Mouse (Mus musculus): ENCODE results near the gene Pak2. TPM values are rescaled to one million over a fixed set of nuclear protein-coding genes. Genes with fewer than 3 reads are reported as not detected.

Pak2 gene
- total RNA-seq, 1 experiment: 26.9 TPM

- H3K27ac ChIP-seq (ENCODE audit: insufficient read depth, low read depth, low read length, poor library complexity, severe bottlenecking): no peak overlapping the region
- no peaks in the 10 kb centered on the region for H3K9me3 ChIP-seq (ENCODE audit: control insufficient read depth, insufficient read depth, low read depth, low read length)
- no peak for DNase-seq (ENCODE audit: low read depth, low spot score)
- H3K36me3 ChIP-seq (ENCODE audit: control insufficient read depth, insufficient read depth, low read length, poor library complexity, severe bottlenecking): peaks cover 12% of the 10 kb centered on the region
- no peak overlapping the region for H3K9ac ChIP-seq (ENCODE audit: insufficient read depth, low read depth, low read length, poor library complexity, severe bottlenecking)
- no peaks in the 10 kb centered on the region for H3K4me1 ChIP-seq (ENCODE audit: control insufficient read depth in 2 of 2, insufficient read depth in 2 of 2, low read length in 2 of 2, poor library complexity in 1 of 2)
- no peak for TF ChIP-seq ZC3H11A (IDR thresholded peaks at IDR 0.05; ENCODE audit: borderline replicate concordance, low read depth, low read length)
- no peak for TF ChIP-seq CHD2 (IDR thresholded peaks at IDR 0.05; ENCODE audit: low read depth, low read length)
- TF ChIP-seq ZNF384 (IDR thresholded peaks at IDR 0.05; ENCODE audit: low read depth, low read length): no peak
- TF ChIP-seq MAFK (IDR thresholded peaks at IDR 0.05; ENCODE audit: insufficient read depth, low read depth, low read length): no peak
- TF ChIP-seq HCFC1 (IDR thresholded peaks at IDR 0.05; ENCODE audit: borderline replicate concordance, insufficient read depth, low read length): no peak
- in situ Hi-C loops (cut with MboI; ENCODE audit: low sequenced_read_pairs in 2 of 2, unreplicated experiment in 2 of 2): no loop called here
- no peak overlapping the region for H3K4me3 ChIP-seq (ENCODE audit: insufficient read depth in 1 of 2, low read depth in 1 of 2, low read length in 2 of 2, poor library complexity in 1 of 2, severe bottlenecking in 1 of 2)
These were observed 85.9 kb downstream of the Pak2 start for GRCm38 (mm10) chr16:31993195-31993594.

GRCm38 (mm10) chr16:31992039-31992438 lies 87.1 kb downstream of the Pak2 start:
- no peaks in the 10 kb centered on the region for H3K4me1 ChIP-seq (ENCODE audit: control insufficient read depth in 2 of 2, insufficient read depth in 2 of 2, low read length in 2 of 2, poor library complexity in 1 of 2)
- peaks cover 14% of the 10 kb centered on the region for H3K36me3 ChIP-seq (ENCODE audit: control insufficient read depth, insufficient read depth, low read length, poor library complexity, severe bottlenecking)
- H3K4me3 ChIP-seq (ENCODE audit: insufficient read depth in 1 of 2, low read depth in 1 of 2, low read length in 2 of 2, poor library complexity in 1 of 2, severe bottlenecking in 1 of 2): no peak overlapping the region
- H3K9ac ChIP-seq (ENCODE audit: insufficient read depth, low read depth, low read length, poor library complexity, severe bottlenecking): no peak overlapping the region
- H3K9me3 ChIP-seq (ENCODE audit: control insufficient read depth, insufficient read depth, low read depth, low read length): no peaks in the 10 kb centered on the region
- in situ Hi-C loops (cut with MboI; ENCODE audit: low sequenced_read_pairs in 2 of 2, unreplicated experiment in 2 of 2): no loop called here
- no peak overlapping the region for H3K27ac ChIP-seq (ENCODE audit: insufficient read depth, low read depth, low read length, poor library complexity, severe bottlenecking)
- TF ChIP-seq ZC3H11A (IDR thresholded peaks at IDR 0.05; ENCODE audit: borderline replicate concordance, low read depth, low read length): no peak
- TF ChIP-seq ZNF384 (IDR thresholded peaks at IDR 0.05; ENCODE audit: low read depth, low read length): no peak
- no peak for TF ChIP-seq MAFK (IDR thresholded peaks at IDR 0.05; ENCODE audit: insufficient read depth, low read depth, low read length)
- no peak for TF ChIP-seq CHD2 (IDR thresholded peaks at IDR 0.05; ENCODE audit: low read depth, low read length)
- TF ChIP-seq HCFC1 (IDR thresholded peaks at IDR 0.05; ENCODE audit: borderline replicate concordance, insufficient read depth, low read length): no peak
- peak; percentile 41 for DNase-seq (ENCODE audit: low read depth, low spot score)

- H3K9ac ChIP-seq (ENCODE audit: insufficient read depth, low read depth, low read length, poor library complexity, severe bottlenecking): no peak overlapping the region
- in situ Hi-C loops (cut with MboI; ENCODE audit: low sequenced_read_pairs in 2 of 2, unreplicated experiment in 2 of 2): no loop called here
- peaks cover 3% of the 10 kb centered on the region; the same call in 1 of the 2 replicates for H3K36me3 ChIP-seq (ENCODE audit: control insufficient read depth, insufficient read depth, low read length, poor library complexity, severe bottlenecking)
- no peak overlapping the region for H3K4me3 ChIP-seq (ENCODE audit: insufficient read depth in 1 of 2, low read depth in 1 of 2, low read length in 2 of 2, poor library complexity in 1 of 2, severe bottlenecking in 1 of 2)
- H3K4me1 ChIP-seq (ENCODE audit: control insufficient read depth in 2 of 2, insufficient read depth in 2 of 2, low read length in 2 of 2, poor library complexity in 1 of 2): 0 out of 4 replicates have a peak, but pooled peaks cover 0 to 3% of the 10 kb centered on the region in 2 experiments
- no peak overlapping the region for H3K27ac ChIP-seq (ENCODE audit: insufficient read depth, low read depth, low read length, poor library complexity, severe bottlenecking)
- TF ChIP-seq HCFC1 (IDR thresholded peaks at IDR 0.05; ENCODE audit: borderline replicate concordance, insufficient read depth, low read length) (no peak), CHD2 (IDR thresholded peaks at IDR 0.05; ENCODE audit: low read depth, low read length) (no peak)
- no peak for DNase-seq (ENCODE audit: low read depth, low spot score)
- H3K9me3 ChIP-seq (ENCODE audit: control insufficient read depth, insufficient read depth, low read depth, low read length): no peaks in the 10 kb centered on the region
These were observed 98.2 kb downstream of the Pak2 start for GRCm38 (mm10) chr16:31980946-31981345.

- DNase-seq (ENCODE audit: low read depth, low spot score): no peak
- H3K9ac ChIP-seq (ENCODE audit: insufficient read depth, low read depth, low read length, poor library complexity, severe bottlenecking): no peak overlapping the region
- no peak overlapping the region for H3K4me3 ChIP-seq (ENCODE audit: insufficient read depth in 1 of 2, low read depth in 1 of 2, low read length in 2 of 2, poor library complexity in 1 of 2, severe bottlenecking in 1 of 2)
- H3K36me3 ChIP-seq (ENCODE audit: control insufficient read depth, insufficient read depth, low read length, poor library complexity, severe bottlenecking): peaks cover 5% of the 10 kb centered on the region; the same call in 1 of the 2 replicates
- no peaks in the 10 kb centered on the region for H3K9me3 ChIP-seq (ENCODE audit: control insufficient read depth, insufficient read depth, low read depth, low read length)
- H3K4me1 ChIP-seq (ENCODE audit: control insufficient read depth in 2 of 2, insufficient read depth in 2 of 2, low read length in 2 of 2, poor library complexity in 1 of 2): 0 out of 4 replicates have a peak, but pooled peaks cover 0 to 3% of the 10 kb centered on the region in 2 experiments
- in situ Hi-C loops (cut with MboI; ENCODE audit: low sequenced_read_pairs in 2 of 2, unreplicated experiment in 2 of 2): no loop called here
- TF ChIP-seq CHD2 (IDR thresholded peaks at IDR 0.05; ENCODE audit: low read depth, low read length) (no peak), ZNF384 (IDR thresholded peaks at IDR 0.05; ENCODE audit: low read depth, low read length) (no peak), ZC3H11A (IDR thresholded peaks at IDR 0.05; ENCODE audit: borderline replicate concordance, low read depth, low read length) (no peak), MAFK (IDR thresholded peaks at IDR 0.05; ENCODE audit: insufficient read depth, low read depth, low read length) (no peak), HCFC1 (IDR thresholded peaks at IDR 0.05; ENCODE audit: borderline replicate concordance, insufficient read depth, low read length) (no peak)
- H3K27ac ChIP-seq (ENCODE audit: insufficient read depth, low read depth, low read length, poor library complexity, severe bottlenecking): no peak overlapping the region
These were observed 99.6 kb downstream of the Pak2 start for GRCm38 (mm10) chr16:31979501-31979900.

GRCm38 (mm10) chr16:31975258-31975657 lies 103.9 kb downstream of the Pak2 start:
- TF ChIP-seq CHD2 (IDR thresholded peaks at IDR 0.05; ENCODE audit: low read depth, low read length) (no peak), MAFK (IDR thresholded peaks at IDR 0.05; ENCODE audit: insufficient read depth, low read depth, low read length) (no peak), ZNF384 (IDR thresholded peaks at IDR 0.05; ENCODE audit: low read depth, low read length) (no peak), ZC3H11A (IDR thresholded peaks at IDR 0.05; ENCODE audit: borderline replicate concordance, low read depth, low read length) (no peak), HCFC1 (IDR thresholded peaks at IDR 0.05; ENCODE audit: borderline replicate concordance, insufficient read depth, low read length) (no peak)
- Histone ChIP-seq H3K4me3 (ENCODE audit: insufficient read depth in 1 of 2, low read depth in 1 of 2, low read length in 2 of 2, poor library complexity in 1 of 2, severe bottlenecking in 1 of 2) (no peak overlapping the region), H3K27ac (ENCODE audit: insufficient read depth, low read depth, low read length, poor library complexity, severe bottlenecking) (no peak overlapping the region), H3K9me3 (ENCODE audit: control insufficient read depth, insufficient read depth, low read depth, low read length) (no peaks in the 10 kb centered on the region), H3K9ac (ENCODE audit: insufficient read depth, low read depth, low read length, poor library complexity, severe bottlenecking) (no peak overlapping the region), H3K36me3 (ENCODE audit: control insufficient read depth, insufficient read depth, low read length, poor library complexity, severe bottlenecking) (peaks cover 4% of the 10 kb centered on the region; the same call in 1 of the 2 replicates), H3K4me1 (ENCODE audit: control insufficient read depth in 2 of 2, insufficient read depth in 2 of 2, low read length in 2 of 2, poor library complexity in 1 of 2) (no peaks in the 10 kb centered on the region; a peak in 1 of 4 replicates)
- no peak for DNase-seq (ENCODE audit: low read depth, low spot score)
- in situ Hi-C loops (cut with MboI; ENCODE audit: low sequenced_read_pairs in 2 of 2, unreplicated experiment in 2 of 2): no loop called here

Other genes with a start within 250 kb of the Pak2 start
- gene Meltf, start 200.5 kb downstream of the Pak2 start, total RNA-seq (2012; rRNA removed): 0.40 and 0.58 TPM in 2 replicates
- 0.42 and 0.71 TPM in 2 replicates for gene Pigz, start 145.5 kb downstream of the Pak2 start, total RNA-seq (2012; rRNA removed)
- 27.5 and 27.8 TPM in 2 replicates for gene 0610012G03Rik, start 130.8 kb downstream of the Pak2 start, total RNA-seq (2012; rRNA removed)
- 82.0 and 84.4 TPM in 2 replicates for gene Ncbp2, start 130.8 kb downstream of the Pak2 start, total RNA-seq (2012; rRNA removed)
- gene Senp5, start 76.1 kb downstream of the Pak2 start, total RNA-seq (2012; rRNA removed): 12.6 and 16.3 TPM in 2 replicates
- gene Pigx, start 20.4 kb upstream of the Pak2 start, total RNA-seq (2012; rRNA removed): 59.5 and 86.2 TPM in 2 replicates
- 8.9 and 11.9 TPM in 2 replicates for gene Cep19, start 20.5 kb upstream of the Pak2 start, total RNA-seq (2012; rRNA removed)
- gene Nrros, start 86.3 kb upstream of the Pak2 start, total RNA-seq (2012; rRNA removed): 6.4 and 7.2 TPM in 2 replicates
- gene Bex6, start 100.5 kb upstream of the Pak2 start, total RNA-seq (2012; rRNA removed): 1.4 and 1.6 TPM in 2 replicates
- gene Fbxo45, start 167.8 kb upstream of the Pak2 start, total RNA-seq (2012; rRNA removed): 11.4 and 14.2 TPM in 2 replicates
- 11.5 and 14.9 TPM in 2 replicates for gene Wdr53, start 167.9 kb upstream of the Pak2 start, total RNA-seq (2012; rRNA removed)
- gene Smco1, start 192.1 kb upstream of the Pak2 start, total RNA-seq (2012; rRNA removed): not detected in 2 replicates
- gene Rnf168, start 198.1 kb upstream of the Pak2 start, total RNA-seq (2012; rRNA removed): 21.3 and 28.2 TPM in 2 replicates

Measured in ES-E14 (cell line).